Mouse (Mus musculus) urinary bladder, postnatal 36 days (tissue): ENCODE measurements around the gene Tyk2.

Source experiments
- DNase-seq, 2 experiments: peaks; one replicate each; pipeline ENCODE4 v3.0.0; 2022; ENCODE audit warnings: low spot score in 2 of 2, mixed read lengths in 1 of 2

Tyk2 gene

DNA sequence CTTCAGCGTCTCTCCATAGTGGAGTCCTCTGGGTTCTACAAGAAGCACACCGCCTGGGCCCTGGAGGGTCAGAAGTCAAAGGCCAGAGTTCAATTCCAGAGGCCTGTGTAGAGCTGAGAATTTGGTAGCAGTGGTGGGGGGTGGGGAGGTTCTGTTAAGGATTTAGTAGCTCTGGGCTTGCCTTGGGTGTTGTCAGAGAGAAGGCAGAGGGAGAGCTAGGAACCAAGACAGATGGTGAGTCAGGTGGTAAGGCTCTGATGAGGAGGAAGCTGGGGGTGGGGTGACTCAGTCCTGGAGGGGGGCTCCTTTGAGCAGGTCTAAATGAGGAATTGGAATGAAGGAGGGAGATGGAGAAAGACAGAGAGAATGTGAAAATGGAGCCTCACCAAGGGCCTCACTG, 68.1 kb downstream of the Tyk2 start:
- no peak for DNase-seq
